Mouse (Mus musculus) common myeloid progenitor, adult 5-6 weeks (primary cell): ENCODE data around the gene Slc24a2. TPM values are rescaled to one million over a fixed set of nuclear protein-coding genes. Genes with fewer than 3 reads are reported as not detected.

Experiments used
- ATAC-seq: replicated peaks from 2 replicates; pipeline ENCODE4 v1.8.0; 2016; ENCODE audit warnings: low read depth, mild to moderate bottlenecking, moderate TSS enrichment, inconsistent platforms; ENCODE audit not compliant: poor library complexity, severe bottlenecking
- total RNA-seq: library from RNA; stranded (forward); fragments of 200-1000, 187-1606 nt; gene quantifications from 2 replicates; pipeline ENCODE4 v1.2.3, GENCODE M21; 2017

The Slc24a2 gene
- not detected in 2 replicates for total RNA-seq

GRCm38 (mm10) chr4:87229960-87230551 is at the start of gene Slc24a2:
TSS of gene Slc24a2 (minus strand) at chr4:87230477.
- peak; percentile 32; the same call in 1 of the 2 replicates for ATAC-seq

GRCm38 (mm10) chr4:87274825-87275224 is 44.5 kb upstream of the Slc24a2 start:
- ATAC-seq: no peak

- ATAC-seq: no peak
Observed at GRCm38 (mm10) chr4:87274276-87274675, 44.0 kb upstream of the Slc24a2 start.

- no peak for ATAC-seq
Observed at GRCm38 (mm10) chr4:87273476-87273875, 43.2 kb upstream of the Slc24a2 start.

- no peak for ATAC-seq
Observed at GRCm38 (mm10) chr4:87229224-87229959, 885 bp downstream of the Slc24a2 start.

- peak; percentile 58; the same call in 1 of the 2 replicates for ATAC-seq
Observed at GRCm38 (mm10) chr4:87221586-87221985, 8.7 kb downstream of the Slc24a2 start.

GRCm38 (mm10) chr4:87218196-87218595 is 12.1 kb downstream of the Slc24a2 start:
- no peak for ATAC-seq

- no peak for ATAC-seq
Observed at GRCm38 (mm10) chr4:87211344-87211978, 18.8 kb downstream of the Slc24a2 start.

- ATAC-seq: no peak
Observed at GRCm38 (mm10) chr4:87210533-87210932, 19.7 kb downstream of the Slc24a2 start.

- no peak for ATAC-seq
Observed at GRCm38 (mm10) chr4:87202081-87202480, 28.2 kb downstream of the Slc24a2 start.

- no peak for ATAC-seq
Observed at GRCm38 (mm10) chr4:87201229-87201628, 29.0 kb downstream of the Slc24a2 start.

GRCm38 (mm10) chr4:87184147-87184930 is 45.9 kb downstream of the Slc24a2 start:
- ATAC-seq: no peak

- no peak for ATAC-seq
Observed at GRCm38 (mm10) chr4:87177116-87177515, 53.2 kb downstream of the Slc24a2 start.

GRCm38 (mm10) chr4:87163945-87164344 is 66.3 kb downstream of the Slc24a2 start:
- ATAC-seq: no peak

- peak; percentile 63 for ATAC-seq
Observed at GRCm38 (mm10) chr4:87158053-87158452, 72.2 kb downstream of the Slc24a2 start.

GRCm38 (mm10) chr4:87151990-87152389 is 78.3 kb downstream of the Slc24a2 start:
- ATAC-seq: no peak

- no peak for ATAC-seq
Observed at GRCm38 (mm10) chr4:87149584-87149983, 80.7 kb downstream of the Slc24a2 start.

GRCm38 (mm10) chr4:87141590-87142365 is 88.5 kb downstream of the Slc24a2 start:
- ATAC-seq: no peak

- no peak for ATAC-seq
Observed at GRCm38 (mm10) chr4:87140901-87141300, 89.4 kb downstream of the Slc24a2 start.

GRCm38 (mm10) chr4:87132525-87132924 is 97.8 kb downstream of the Slc24a2 start:
- no peak for ATAC-seq
